Mouse (Mus musculus): ENCODE data around the gene Cldn19.
A peak's percentile ranks its signal among the peaks of the same experiment; 100 is the strongest.

Gene Cldn19

DNA sequence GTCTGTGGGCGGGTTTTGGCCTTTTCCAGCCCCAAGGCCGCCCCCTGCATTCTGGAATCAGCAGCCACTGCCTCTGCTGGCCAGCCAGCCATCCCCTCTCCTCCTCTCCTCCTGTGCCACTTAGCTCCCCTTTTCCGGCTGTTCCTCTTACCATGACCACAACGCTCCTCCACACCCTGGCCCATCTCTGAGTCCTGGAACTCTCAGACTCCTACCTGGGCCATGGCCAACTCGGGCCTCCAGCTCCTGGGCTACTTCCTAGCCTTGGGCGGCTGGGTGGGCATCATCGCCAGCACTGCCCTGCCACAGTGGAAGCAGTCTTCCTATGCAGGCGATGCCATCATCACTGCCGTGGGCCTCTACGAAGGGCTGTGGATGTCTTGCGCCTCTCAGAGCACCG is at the start of gene Cldn19:
Cldn19 (plus strand) TSS at position 64 of the 400 bp plus-strand sequence.
- no peak for DNase-seq (ENCODE audit: low read depth, low spot score)

DNA sequence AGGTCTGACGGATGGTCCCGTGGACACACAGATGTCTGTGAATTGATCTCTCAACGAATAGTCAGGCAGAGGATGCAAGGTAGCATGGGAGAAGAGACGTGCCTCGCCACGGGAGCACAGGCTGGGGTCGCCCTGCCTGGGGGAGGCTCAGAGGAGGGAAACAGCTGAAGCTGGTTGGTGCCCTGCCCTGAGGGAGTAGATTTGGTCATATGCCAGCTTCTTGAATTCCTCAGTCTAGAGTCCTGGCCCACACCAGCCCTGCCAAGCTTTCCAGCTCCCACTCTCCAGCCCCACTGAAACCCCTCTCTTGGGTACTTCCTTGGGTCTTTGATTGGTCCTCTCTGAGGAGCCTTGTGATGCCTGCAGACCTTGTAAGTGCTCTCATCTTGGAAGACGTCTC is 38.5 kb upstream of the Cldn19 start:
- peak; percentile 27 for DNase-seq (ENCODE audit: low read depth, low spot score)

DNA sequence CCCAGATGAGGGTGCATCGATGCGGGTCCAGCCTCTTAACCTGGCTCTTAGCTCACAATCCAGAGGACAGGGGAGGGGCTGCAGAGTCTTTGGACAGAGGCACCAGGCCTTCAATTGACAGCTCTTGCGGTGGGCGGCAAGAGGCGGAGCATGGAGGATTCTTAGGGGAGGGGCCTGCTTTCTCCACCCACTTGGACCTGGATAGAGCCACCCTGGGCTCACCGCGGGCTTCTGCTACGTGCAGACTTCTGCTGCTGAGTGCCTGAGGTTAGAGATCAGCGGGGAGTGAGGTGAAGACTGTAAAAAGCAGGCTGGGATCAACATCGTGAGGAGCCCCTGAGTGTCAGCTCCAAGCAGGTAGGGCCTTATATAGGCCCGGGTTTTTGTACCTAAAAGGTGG is 37.0 kb upstream of the Cldn19 start, which contains the start of gene Tmem269:
Tmem269 (minus strand) TSS at position 49 of the 400 bp plus-strand sequence.
- no peak for DNase-seq (ENCODE audit: low read depth, low spot score)

GRCm38 (mm10) chr4:119223696-119224095 is 31.5 kb upstream of the Cldn19 start:
- peak; percentile 76 for DNase-seq (ENCODE audit: low read depth, low spot score)

- no peak for DNase-seq (ENCODE audit: low read depth, low spot score)
Measured at GRCm38 (mm10) chr4:119224534-119224933, 30.7 kb upstream of the Cldn19 start.

- DNase-seq (ENCODE audit: low read depth, low spot score), result no peak
Measured at GRCm38 (mm10) chr4:119225719-119226118, 29.5 kb upstream of the Cldn19 start.

DNA sequence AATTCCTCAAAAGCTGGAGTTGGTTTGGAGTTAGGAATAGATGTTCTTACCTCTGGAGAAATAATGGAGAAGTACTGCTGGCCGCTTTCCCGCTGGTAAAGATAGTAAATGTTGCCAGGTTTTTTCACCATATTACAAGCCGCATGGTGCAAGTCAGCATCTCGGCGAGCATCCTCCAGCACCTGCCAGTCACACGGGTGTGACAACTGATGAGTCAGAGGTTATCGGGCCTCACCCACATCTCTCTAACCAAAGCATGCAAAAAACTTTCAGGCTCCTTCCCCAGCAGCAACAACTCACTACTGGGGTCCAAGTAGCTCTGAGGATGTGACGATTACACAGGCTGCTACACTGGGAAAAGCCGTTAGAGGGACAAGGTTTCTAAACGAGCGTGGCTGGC is 28.5 kb upstream of the Cldn19 start:
- DNase-seq (ENCODE audit: low read depth, low spot score), result no peak

DNA sequence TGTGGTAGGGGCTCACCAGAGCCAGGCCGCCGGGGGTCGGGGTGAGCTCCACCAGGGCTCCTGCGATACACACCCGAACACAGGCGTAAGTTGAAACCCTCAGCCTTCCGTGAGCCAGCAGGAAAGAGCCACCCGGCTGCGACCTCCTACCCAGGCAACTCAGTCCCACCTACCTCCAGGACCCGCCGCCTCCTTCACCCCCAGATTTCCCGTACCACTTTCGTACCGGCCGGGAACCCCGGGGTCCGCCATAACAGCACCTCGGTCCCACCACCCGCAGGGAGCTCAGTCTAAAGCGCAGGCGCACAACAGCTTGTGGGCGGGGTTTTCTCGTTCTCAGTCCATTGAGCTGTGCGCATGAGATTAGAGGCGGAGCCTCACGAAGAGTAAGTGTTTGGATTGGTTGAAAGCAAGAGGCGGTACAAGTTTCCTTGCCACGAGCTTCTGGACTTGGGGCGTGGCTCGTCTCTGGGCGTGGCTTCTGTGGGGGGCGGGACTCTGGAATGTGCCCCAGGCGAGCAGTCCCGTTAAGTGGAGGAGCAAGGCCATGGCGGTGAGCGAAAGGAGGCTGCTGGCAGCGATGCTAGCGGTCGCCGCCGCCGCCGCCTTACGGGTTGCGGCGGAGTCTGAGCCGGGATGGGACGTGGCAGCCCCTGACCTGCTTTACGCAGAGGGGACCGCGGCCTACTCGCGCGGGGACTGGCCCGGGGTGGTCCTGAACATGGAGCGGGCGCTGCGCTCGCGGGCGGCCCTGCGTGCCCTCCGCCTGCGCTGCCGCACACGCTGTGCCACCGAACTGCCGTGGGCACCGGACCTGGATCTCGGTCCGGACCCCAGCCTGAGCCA is 22.6 kb upstream of the Cldn19 start, which contains the start of the genes AU022252 and P3h1:
AU022252 (minus strand) TSS at position 303 of the 846 bp plus-strand sequence.
P3h1 (plus strand) TSS at position 506 of the 846 bp plus-strand sequence.
- peak; percentile 99 for DNase-seq (ENCODE audit: low read depth, low spot score)

- DNase-seq (ENCODE audit: low read depth, low spot score), result peak; percentile 86
Measured at GRCm38 (mm10) chr4:119233256-119233901, 21.8 kb upstream of the Cldn19 start.

DNA sequence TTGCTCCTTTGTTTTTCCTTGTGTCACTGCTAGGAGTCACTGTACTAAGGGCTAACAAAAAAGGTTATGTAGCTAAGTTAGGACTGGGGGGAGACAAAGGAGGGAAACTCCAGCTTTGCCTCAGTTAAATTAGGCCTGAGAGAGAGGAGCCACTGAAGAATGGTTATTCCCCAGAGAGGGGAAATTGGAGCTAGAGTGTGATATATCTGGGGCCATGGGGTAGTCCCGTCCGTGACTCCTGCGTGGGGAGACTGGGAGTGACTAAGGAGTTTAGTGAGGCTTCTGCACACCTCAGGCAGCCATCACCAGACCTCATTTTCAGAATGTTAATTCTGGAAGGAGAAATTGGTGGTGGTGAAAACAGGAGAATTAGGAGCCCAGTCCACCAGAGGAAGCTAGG is 20.9 kb upstream of the Cldn19 start:
- peak; percentile 26 for DNase-seq (ENCODE audit: low read depth, low spot score)

- no peak for DNase-seq (ENCODE audit: low read depth, low spot score)
Measured at GRCm38 (mm10) chr4:119238661-119239060, 16.6 kb upstream of the Cldn19 start.

GRCm38 (mm10) chr4:119239181-119239682 is 16.0 kb upstream of the Cldn19 start:
- peak; percentile 88 for DNase-seq (ENCODE audit: low read depth, low spot score)

- no peak for DNase-seq (ENCODE audit: low read depth, low spot score)
Measured at GRCm38 (mm10) chr4:119241664-119242063, 13.6 kb upstream of the Cldn19 start.

DNA sequence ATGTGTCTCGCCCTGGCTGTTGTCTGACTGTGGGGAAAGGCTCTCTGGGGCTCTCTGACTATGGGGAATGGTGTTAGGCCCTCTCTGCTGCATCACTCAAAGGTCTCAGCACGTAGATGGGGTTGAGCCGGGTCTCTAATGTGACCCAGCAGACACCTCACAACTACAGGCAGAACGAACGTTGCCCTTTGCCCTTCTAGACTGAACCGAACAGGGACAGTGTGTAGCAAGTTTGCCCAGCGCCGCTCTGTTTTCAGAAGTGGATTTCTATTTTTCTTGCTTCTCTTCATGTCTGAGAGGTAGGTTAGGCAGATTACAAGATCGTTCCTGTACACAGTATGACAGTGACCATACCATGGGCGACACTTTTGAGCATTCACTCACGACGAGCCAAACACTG is 12.6 kb upstream of the Cldn19 start:
- no peak for DNase-seq (ENCODE audit: low read depth, low spot score)

DNA sequence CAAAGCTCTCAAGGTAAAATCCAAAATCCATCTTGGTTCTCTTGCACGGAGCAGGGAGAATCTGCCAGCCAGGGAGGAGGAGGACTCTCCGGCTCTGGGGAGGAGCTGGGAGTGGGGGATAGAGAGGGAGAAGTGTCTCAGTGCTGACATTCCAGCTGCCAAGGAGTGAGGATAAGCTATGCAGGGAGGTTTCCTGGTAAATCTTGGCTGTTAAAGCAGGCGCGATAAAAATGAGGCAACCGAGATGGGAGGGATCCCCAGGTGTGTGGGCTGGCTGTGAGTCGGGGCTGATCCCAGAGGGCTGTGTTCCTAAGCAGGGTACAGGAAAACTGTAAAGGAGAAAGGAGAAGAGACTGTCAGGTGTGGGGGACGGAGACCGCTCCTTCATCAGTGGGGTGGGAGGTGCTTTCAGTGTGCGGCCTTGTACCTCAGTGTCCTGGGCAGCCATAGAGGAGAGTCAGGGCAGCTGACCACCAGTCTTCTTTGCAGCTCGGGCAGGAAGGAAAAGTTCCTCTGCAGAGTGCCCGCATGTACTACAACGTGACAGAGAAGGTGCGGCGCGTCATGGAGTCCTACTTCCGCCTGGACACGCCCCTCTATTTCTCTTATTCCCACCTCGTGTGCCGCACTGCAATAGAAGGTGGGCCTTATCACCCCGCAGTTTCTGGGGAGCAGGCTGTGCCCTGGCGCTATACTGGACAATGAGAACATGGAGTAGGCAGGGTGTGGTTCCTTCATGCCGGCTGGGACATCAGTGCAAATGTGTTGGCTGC is 10.6 kb upstream of the Cldn19 start:
- DNase-seq (ENCODE audit: low read depth, low spot score), result no peak

GRCm38 (mm10) chr4:119245556-119245955 is 9.7 kb upstream of the Cldn19 start:
- peak; percentile 63 for DNase-seq (ENCODE audit: low read depth, low spot score)

- DNase-seq (ENCODE audit: low read depth, low spot score), result no peak
Measured at GRCm38 (mm10) chr4:119245961-119246360, 9.3 kb upstream of the Cldn19 start.

- DNase-seq (ENCODE audit: low read depth, low spot score), result no peak
Measured at GRCm38 (mm10) chr4:119246688-119247225, 8.5 kb upstream of the Cldn19 start.

DNA sequence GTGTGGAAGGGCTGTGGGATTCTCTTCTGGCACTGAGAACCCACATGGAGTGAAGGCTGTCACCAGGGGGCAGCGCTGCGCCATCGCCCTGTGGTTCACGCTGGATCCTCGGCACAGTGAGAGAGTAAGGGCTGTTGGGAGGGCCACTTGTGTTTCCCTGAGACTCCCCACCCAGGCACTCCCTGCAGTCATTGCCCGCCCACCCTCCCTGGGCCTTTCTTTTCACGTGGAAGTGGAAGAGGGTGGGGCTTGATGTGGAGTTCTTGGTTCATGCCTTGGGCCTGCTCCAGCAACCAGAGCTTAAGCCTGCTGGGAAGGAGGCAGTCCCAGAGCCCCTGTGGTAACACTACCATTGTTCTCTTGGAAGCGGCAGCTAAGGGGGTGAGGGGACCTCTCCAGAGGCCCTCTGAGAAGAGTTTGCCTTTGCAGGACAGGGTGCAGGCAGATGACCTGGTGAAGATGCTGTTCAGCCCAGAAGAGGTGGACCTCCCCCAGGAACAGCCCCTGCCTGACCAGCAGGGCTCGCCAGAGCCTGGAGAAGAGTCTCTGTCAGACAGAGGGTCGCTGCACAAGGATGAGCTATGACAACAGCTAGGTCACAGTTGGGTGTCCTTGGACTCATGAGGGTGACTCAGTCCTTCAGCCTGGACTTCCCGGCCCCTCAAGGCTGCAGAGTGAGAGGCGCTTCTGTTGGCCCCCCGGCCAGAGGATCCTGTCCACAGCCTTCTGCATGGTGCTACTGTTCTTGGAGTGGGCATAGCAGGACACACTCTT is 7.6 kb upstream of the Cldn19 start:
- peak; percentile 69 for DNase-seq (ENCODE audit: low read depth, low spot score)

DNA sequence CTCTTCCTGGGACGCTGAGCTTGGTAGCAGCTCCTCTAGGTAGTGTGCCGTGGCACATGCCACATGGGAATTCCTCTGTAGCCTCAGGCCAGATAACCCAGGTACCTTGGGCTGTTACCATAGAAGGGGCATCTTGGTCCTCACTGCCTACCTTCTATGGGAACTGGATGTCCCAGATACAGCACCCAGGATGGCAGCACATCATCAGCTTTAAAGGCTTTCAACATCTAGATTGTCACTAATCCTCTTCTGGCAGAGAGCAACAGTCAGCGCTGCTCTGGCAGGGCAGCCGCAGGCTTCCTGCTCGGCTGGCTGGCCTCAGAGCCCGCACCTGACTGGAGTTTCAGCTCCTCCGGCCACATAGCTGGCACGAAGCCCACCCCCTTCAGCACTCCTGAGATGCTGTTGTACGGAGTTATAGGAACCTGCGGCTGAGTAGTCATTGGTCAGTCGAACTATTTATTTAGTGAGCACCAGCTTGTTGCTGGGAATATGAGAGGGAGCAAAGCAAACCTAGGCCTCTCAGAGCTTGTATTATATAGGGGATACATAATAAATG is 6.7 kb upstream of the Cldn19 start:
- DNase-seq (ENCODE audit: low read depth, low spot score), result no peak

Data from 3T3-L1 (cell line).